Mouse (Mus musculus): Measurements from ENCODE around the gene Cdkn2d.
"Not testable (repeated sequence)": the region's sequence is repeated elsewhere in the genome, so short reads cannot be mapped to it uniquely, and the experiment has no call there.

The Cdkn2d gene

DNA sequence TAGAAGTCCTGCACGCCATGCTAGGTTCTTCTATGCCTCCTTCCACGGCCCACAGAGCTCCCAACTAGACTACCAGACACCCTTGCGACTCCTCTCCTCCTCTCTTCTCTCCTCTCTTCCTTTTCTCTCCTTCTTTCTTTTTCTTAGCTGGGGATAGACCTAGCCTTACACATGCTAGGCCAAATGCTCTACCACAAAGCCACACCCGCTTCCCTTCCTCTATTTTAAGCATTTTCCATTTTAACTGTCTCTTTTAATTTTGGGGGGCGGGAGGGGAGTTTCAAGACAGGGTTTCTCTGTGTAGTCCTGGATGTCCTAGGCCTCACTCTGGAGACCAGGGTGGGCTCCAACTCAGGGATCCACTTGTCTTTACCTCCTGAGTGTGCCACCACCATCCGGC, 27.6 kb upstream of the Cdkn2d start:
- DNase-seq (ENCODE audit: low spot score in 2 of 2), result no peak

- DNase-seq (ENCODE audit: low spot score in 2 of 2), result no peak
Observed at GRCm38 (mm10) chr9:21316696-21317095, 25.5 kb upstream of the Cdkn2d start.

DNA sequence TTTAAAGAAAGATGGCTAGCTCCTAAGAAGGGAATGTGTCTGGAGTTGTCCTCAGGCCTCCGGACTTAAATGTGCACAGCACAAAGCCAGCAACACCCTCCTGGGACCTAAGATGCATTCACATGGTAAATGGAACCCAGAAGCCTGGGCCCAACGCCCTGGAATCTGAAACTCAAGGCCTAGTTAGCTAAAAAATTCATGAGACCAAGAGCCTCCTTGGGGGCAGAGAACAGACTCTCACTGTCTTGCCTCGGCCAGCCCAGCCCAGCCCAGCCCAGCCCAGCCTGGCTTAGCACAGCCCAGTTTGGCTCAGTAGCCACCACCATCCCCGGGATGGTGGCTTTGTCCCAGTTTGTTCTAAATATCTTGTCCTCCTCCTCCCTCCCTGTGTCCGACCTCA, 24.2 kb upstream of the Cdkn2d start:
- DNase-seq (ENCODE audit: low spot score in 2 of 2), result no peak

DNA sequence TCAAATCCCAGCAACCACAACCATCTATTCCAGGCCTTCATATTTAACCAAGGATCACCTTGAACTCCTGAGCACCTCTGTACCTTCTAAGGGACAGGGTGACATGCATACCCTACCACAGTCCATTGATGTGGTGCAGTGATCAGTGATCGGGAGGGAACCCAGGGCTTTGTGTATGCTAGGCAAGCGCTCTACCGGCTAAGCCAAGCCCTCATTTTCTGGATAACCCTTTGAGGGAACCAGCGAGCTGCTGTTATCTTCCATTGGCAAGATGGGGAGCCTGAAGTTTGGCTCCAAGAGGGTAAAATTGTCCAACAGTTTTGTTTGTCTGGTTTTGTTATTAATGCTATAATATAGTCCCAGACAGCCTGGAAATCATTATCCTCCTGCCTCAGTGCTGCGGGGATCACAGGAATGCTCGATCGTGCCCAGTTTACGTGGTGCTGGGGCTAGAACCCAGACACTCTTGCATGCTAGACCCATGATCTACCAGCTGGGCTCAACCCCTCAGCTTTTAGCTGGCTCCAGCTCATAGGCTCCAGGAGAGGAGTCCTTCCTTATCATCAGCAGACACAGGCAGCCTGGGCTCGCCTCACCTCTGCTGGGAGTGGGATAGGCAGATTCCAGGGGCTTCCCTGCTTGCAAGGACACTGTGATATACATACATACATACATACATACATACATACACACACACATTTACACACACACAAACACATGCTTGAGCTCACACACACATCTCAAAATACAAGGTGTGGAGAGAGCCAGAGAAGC, 23.3 kb upstream of the Cdkn2d start:
- DNase-seq (ENCODE audit: low spot score in 2 of 2), result no peak

DNA sequence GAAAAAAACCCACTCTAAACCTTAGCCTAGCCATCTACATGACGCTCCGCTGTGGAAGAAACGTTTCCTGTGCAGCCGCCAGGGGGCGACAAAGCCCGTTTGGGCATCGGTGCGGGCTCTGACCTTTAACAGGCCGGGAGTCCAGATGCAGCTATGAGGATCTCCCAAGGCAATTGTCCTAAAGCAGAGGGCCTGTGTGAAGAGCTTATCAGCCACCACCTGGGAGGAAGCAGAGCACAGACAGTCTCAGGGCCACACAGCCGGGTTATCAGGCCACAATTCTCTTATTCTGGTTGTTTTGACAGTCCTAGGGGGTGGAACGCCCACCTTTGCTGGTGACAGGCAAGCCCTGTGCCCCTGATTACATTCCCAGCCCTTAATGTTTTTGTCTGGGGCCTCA, 22.2 kb upstream of the Cdkn2d start:
- DNase-seq (ENCODE audit: low spot score in 2 of 2), result peak; percentile 78 to 79

DNA sequence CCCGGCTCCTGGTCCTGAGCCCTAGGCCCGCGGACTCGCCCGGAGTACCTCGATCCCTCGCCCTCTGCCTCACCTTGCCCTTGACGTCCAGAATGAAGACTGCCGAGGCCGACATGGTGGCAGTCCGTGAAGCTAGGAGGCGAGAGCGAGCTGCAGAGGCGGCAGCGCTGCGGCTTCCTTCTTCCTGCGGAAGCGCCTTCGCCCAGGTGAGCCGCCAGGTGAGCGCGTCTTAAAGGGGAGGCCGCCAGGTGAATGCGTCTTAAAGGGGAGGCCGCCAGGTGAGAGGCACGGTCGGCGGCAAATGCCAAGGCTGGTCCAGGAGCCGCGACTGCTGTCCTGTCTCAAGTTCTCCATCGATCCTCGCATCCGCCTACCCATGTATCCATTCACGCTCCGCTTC, 20.9 kb upstream of the Cdkn2d start, which contains the start of gene Ap1m2:
Gene Ap1m2, minus strand, starts transcription at position 204 of the 400 bp plus-strand sequence.
- DNase-seq (ENCODE audit: low spot score in 2 of 2), result peak; percentile 63 to 76

DNA sequence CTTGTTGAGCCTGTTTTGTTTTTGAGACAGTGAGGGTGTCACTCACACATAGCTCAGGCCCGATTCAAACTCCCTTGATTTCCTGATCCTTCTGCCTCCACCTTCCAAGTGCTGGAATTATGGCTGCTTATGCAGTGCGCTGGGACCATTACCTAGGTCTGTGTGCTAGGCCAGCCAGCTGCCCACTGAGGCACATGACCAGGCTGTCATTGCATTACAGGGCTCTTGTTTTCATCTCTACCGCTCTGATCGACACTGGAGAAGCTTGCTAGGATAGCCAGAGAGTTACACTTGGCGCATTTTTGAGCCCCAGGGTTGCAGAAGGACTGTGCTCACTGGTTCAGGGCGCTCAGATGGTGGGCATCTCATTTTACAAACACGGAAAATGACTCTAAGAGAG, 20.5 kb upstream of the Cdkn2d start:
- DNase-seq (ENCODE audit: low spot score in 2 of 2), result no peak

DNA sequence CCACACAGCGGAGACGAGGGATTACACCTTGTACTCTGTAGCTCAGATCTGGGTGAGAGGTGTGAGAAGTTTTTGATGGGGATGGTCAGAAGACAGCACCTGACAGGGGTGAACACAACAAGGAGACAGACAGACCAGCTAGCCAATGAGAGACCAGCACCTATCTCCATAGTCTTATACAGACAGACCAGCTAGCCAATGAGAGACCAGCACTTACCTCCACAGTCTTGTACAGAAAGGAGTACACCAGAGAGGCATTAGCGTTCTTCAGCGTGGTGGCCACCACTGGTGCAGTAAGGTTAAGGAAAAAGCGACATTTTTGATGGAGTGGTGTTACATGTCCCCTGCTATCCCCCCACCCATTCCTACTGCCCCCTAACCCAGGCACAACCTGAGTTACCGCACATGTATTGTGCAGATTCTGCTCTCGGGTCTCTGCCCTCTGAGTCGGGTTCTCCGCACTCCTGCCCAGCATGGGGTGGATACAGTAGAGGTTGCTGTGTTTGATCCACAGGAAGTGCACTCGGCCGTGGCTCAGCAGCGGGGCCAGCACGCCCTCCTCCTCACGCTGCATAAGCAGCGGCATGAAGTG, 18.0 kb upstream of the Cdkn2d start:
- no peak for DNase-seq (ENCODE audit: low spot score in 2 of 2)

- no peak for DNase-seq (ENCODE audit: low spot score in 2 of 2)
Observed at GRCm38 (mm10) chr9:21305065-21305464, 13.9 kb upstream of the Cdkn2d start.

- DNase-seq (ENCODE audit: low spot score in 2 of 2), result no peak
Observed at GRCm38 (mm10) chr9:21299014-21299413, 7.8 kb upstream of the Cdkn2d start.

GRCm38 (mm10) chr9:21292271-21292670, 1.1 kb upstream of the Cdkn2d start:
- no peak for DNase-seq (ENCODE audit: low spot score in 2 of 2)

DNA sequence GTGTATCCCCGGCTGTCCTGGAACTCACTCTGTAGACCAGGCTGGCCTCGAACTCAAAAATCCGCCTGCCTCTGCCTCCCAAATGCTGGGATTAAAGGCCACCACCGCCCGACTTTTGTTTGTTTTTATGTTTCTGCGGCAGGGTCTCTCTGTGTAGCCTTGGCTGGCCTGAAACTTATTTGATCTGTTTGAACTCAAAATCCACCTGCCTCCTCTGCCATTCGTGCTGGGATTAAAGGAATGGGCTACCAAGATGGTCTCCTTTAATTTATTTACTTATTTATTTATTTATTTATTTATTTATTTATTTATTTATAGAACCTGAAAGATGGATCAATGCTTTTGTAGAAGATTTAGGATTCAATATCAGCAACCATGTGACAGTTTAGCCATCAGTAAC, 661 bp upstream of the Cdkn2d start:
- not testable (repeated sequence) for DNase-seq (ENCODE audit: low spot score in 2 of 2)

DNA sequence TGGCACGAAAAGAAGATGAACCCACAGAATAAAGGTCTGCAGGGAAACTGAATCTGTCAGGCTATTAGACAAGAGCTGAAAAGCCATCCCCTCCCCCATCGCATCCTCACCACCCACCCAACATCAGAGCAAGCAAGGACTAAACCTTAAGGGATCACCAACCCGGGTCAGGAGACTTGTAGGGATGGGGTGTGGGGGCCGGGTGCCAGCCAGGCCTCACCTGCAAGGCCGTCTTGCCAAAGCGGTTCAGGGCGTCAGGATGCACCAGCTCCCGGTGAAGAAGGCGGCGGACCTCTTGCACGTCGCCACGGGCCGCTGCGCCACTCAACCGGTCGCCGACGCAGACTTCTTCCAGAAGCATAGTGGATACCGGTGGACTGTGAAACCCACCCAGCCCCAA, 618 bp downstream of the Cdkn2d start:
- no peak for DNase-seq (ENCODE audit: low spot score in 2 of 2)

GRCm38 (mm10) chr9:21289337-21289671, 1.9 kb downstream of the Cdkn2d start:
- no peak for DNase-seq (ENCODE audit: low spot score in 2 of 2)

GRCm38 (mm10) chr9:21288404-21289336, 2.5 kb downstream of the Cdkn2d start:
- no peak for DNase-seq (ENCODE audit: low spot score in 2 of 2)

DNA sequence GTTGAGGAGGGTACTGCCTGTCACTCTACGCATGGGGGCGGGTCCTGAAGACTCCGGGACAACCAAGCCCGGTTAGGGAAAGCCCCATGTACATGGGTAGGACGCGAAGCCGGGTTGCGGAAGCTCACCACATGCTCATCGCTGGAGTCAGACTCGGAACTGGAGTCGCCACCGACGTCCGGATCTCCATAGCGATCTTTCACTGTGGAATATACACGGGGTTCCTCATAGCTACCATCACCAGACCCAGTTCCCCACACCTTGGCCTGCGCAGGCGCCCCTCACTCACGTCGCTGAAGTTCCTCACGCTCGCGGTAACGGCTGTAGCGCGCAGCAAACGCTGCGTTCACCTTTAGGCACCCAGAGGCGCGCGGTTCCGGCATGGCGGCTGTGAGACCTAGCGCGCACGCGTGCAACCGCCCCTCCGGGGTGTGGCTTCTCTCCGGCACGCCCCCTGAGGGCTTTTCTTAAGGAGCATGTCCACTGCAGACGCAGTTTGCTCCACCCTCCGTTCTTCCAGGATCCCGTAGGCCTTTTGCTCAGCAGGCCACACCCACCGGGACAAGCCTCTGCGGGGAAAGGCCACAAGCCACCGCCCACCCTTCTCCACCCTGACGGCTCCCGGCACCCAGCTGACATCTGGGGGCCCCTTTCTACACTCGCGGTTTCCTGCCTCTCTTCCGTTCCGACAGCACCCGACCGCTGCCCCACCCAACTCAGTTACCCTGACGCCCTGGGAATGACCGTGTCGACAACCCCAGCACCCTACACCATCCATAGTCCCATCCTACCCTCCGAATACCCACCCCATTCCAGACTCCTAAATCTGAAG, 3.4 kb downstream of the Cdkn2d start, which contains the start of gene Kri1:
Gene Kri1, minus strand, starts transcription at position 399 of the 832 bp plus-strand sequence.
- DNase-seq (ENCODE audit: low spot score in 2 of 2), result peak; percentile 97 to 99

GRCm38 (mm10) chr9:21286753-21287152, 4.5 kb downstream of the Cdkn2d start:
- DNase-seq (ENCODE audit: low spot score in 2 of 2), result no peak

DNA sequence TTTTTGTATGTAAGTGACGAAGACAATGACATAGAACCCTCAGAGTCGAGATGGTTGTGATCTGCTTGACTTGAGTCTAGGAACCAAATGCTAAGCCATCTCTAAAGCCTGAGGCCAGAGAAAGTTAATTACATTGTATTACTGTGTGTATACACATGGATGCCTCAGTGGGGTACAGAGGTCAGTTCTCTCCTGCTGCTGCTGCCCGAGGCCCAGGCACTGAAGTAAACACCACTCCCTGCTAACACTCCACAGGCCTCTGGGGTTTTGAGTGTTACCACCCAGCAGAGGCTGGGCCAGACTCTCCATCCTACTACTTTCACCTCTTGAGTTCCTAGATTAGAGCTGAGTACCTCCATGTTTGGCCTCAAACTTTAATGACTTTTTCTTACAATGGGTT, 7.2 kb downstream of the Cdkn2d start:
- DNase-seq (ENCODE audit: low spot score in 2 of 2), result no peak

GRCm38 (mm10) chr9:21283591-21283990, 7.6 kb downstream of the Cdkn2d start:
- DNase-seq (ENCODE audit: low spot score in 2 of 2), result no peak

DNA sequence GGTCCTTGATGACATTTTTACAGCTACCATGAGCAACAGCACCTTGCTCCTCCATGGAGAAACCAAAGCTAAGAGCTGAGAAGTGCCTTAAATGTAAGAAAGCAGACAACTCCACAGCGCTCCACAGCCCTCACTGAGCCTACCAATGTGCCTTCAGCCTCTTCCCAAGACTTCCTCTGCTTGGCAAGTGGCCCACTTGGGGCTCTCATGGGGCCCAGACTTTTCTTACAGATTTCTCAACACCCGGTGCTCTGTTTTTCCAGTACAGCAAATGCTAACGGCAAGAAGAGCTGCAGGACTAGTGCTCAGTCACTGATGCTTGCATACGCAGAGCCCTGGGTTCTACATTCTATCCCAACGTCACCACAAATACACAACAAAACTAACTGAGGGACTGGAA, 13.4 kb downstream of the Cdkn2d start:
- no peak for DNase-seq (ENCODE audit: low spot score in 2 of 2)

DNA sequence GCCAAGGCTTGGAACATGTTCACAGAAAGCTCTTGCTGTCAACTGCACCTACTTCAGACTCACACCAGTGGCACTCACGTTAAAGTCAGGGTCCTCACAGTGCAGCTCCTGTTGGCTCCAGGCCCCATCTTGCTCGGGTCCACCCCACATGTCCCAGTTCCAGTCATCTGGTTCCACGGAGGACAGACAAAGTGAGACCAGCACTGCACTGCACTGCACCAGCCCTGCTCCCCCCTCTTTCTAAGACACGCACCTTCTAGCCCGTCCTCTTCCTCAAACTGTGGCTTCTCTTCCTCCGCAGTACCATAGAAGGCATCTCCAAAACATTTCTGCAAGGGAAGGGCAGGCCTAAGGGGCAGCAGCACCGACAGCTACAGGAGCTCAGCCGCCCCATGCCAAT, 14.9 kb downstream of the Cdkn2d start:
- no peak for DNase-seq (ENCODE audit: low spot score in 2 of 2)

GRCm38 (mm10) chr9:21275727-21276126, 15.5 kb downstream of the Cdkn2d start:
- DNase-seq (ENCODE audit: low spot score in 2 of 2), result no peak

All from urinary bladder, adult 18-20 months (tissue).